Mouse (Mus musculus): Measurements from ENCODE around the gene Ankrd53. TPM values are rescaled to one million over a fixed set of nuclear protein-coding genes. Genes with fewer than 3 reads are reported as not detected.
"Not testable (repeated sequence)": the region's sequence is repeated elsewhere in the genome, so short reads cannot be mapped to it uniquely, and the experiment has no call there.

Ankrd53 gene
- polyA plus RNA-seq, 1 experiment from 2014 or later = not detected

DNA sequence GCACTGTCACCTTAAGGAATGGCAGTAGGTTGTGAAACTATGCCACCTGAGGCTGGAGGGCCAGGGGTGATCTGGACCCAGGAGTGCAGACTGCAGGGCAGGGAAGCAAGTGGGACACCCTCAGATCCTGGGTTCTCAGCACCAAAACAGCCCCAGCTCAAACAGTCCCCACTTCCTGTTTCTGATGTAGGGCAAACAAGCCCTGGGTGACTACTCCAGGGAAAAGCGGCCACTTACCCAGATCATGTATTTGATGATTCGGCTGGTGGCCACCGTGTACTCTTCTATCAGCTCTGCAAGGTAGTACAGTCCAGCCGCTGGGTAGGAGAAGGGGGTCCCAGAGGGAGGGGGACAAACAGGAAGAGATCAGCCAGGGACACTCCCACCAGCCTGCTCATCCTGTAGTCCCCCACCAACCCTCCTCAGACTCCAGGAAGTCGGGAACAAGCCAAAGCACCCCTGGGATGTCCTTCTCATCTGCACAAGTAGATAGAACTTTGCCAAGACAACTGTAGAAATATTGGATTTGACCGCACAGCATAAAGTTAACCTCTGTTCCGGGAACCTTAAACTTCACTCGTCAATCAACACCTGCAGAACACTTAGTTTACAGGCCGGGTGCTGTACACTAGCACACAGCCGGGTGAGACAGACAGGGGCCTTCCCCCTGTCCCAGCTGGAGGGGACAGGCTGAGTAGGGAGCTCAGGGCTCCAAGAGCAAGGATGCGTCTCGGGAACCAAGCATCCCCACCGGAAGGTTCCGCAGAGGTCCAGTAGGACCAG, 12.5 kb downstream of the Ankrd53 start:
- Histone ChIP-seq H3K4me3 (replicated peaks) (peak overlapping the region; percentile 93), H3K4me1 (replicated peaks) (peaks cover 11% of the 10 kb centered on the region), H3K27ac (peak overlapping the region; percentile 92), H3K9me3 (no peaks in the 10 kb centered on the region), H3K36me3 (peaks cover 6% of the 10 kb centered on the region; the same call in 1 of the 2 replicates), H3K4me2 (replicated peaks) (peak overlapping the region; percentile 82), H3K9ac (peak overlapping the region; percentile 98), H3K27me3 (replicated peaks) (no peaks in the 10 kb centered on the region)
- ATAC-seq = peak; percentile 57
- WGBS = 1% methylated on average over 14 of the region's 14 CpGs

DNA sequence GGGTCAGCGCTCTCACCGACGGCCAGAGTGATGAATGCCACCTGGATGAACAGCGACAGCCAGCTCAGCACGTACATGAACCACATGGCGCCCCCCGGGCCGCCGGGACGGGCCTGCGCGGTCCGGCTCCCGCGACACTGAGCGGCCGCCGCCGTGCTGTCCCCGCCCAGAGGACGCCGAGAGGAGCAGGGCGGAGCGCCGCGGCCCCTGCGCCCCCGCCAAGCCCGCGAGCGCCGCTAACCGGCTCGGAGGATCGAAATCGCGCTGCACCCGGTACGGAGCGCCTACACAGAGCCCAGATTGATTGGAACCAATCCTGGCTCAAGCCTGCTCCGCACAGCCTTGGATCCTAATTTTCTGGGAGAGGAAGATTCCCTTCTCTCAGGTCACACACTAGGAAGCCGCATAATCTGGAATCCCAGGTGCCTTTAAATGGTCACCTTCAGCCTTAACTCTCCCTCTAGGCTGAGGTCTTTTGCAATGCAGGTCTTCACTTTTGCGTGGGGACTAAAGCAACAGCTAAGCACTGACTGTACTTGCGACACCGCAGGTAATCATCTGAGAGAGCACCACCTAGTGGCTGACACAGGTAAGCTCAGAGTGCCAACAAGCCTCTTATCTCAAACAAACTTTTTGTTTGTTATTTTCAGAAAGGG, 13.3 kb downstream of the Ankrd53 start, which contains the start of gene Tex261:
TSS of gene Tex261 (minus strand) at position 176 of the 656 bp plus-strand sequence.
- Histone ChIP-seq H3K4me2 (replicated peaks) (peak within 1 kb of the TSS; percentile 82), H3K9me3 (no peaks in the 10 kb centered on the region), H3K36me3 (peaks cover 6% of the 10 kb centered on the region; the same call in 1 of the 2 replicates), H3K4me3 (replicated peaks) (peak within 1 kb of the TSS; percentile 93), H3K4me1 (replicated peaks) (peaks cover 11% of the 10 kb centered on the region), H3K27me3 (replicated peaks) (no peaks in the 10 kb centered on the region), H3K27ac (peak within 1 kb of the TSS; percentile 92), H3K9ac (peak within 1 kb of the TSS; percentile 98)
- peak; percentile 95 for ATAC-seq
- WGBS = under 1% methylated on average over 45 of the region's 45 CpGs

DNA sequence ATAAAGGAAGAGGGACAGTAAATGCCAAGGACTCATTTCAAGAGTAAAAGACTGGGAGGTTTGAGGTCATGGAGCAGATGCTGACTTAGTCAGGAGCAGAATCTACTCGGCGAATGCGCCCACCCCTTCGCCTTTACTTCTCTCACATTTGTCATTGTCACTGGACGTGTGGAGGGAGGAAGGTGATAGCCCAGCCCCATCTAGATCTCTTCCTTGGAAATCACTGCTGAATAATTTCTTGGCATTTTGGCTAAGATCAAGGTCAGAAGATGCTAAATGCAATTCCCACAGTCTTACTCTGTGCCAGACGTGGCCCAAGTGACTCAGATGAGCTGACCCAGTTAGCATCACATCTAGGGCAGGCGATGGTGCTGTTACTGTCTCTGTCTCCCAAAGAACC, 15.9 kb downstream of the Ankrd53 start:
- Histone ChIP-seq H3K4me2 (replicated peaks) (no peak overlapping the region), H3K27ac (no peak overlapping the region), H3K27me3 (replicated peaks) (no peaks in the 10 kb centered on the region), H3K9me3 (no peaks in the 10 kb centered on the region), H3K36me3 (0 out of 2 replicates have a peak, but pooled peaks cover 2% of the 10 kb centered on the region), H3K9ac (no peak overlapping the region), H3K4me1 (replicated peaks) (peaks cover 11% of the 10 kb centered on the region), H3K4me3 (replicated peaks) (no peak overlapping the region)
- WGBS = 86% methylated on average over 7 of the region's 7 CpGs
- ATAC-seq = no peak

DNA sequence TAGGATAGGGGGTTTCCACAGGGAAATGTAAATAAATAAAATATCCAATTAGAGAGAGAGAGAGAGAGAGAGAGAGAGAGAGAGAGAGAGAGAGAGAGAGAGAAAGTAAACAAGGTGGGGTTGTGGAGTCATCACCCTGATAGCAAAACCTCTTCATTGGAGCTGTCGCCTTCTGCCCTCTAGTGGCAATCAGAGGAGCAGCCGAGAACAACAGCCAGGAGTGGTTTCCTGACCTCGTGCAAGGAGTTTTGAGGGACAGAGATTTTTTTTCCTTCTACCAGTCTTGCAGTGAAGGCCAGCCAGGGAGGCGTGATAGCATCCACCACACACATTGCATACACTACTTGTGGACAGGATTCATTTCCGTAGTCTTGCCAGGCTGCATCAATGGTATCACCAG, 16.6 kb downstream of the Ankrd53 start:
- H3K36me3 ChIP-seq = no peaks in the 10 kb centered on the region
- H3K4me2 ChIP-seq (replicated peaks) = no peak overlapping the region
- no peak overlapping the region for H3K4me3 ChIP-seq (replicated peaks)
- WGBS = 11% methylated on average over 5 of the region's 5 CpGs
- H3K9me3 ChIP-seq = no peaks in the 10 kb centered on the region
- no peaks in the 10 kb centered on the region for H3K27me3 ChIP-seq (replicated peaks)
- peaks cover 9% of the 10 kb centered on the region for H3K4me1 ChIP-seq (replicated peaks)
- ATAC-seq = no peak
- no peak overlapping the region for H3K27ac ChIP-seq
- no peak overlapping the region for H3K9ac ChIP-seq

DNA sequence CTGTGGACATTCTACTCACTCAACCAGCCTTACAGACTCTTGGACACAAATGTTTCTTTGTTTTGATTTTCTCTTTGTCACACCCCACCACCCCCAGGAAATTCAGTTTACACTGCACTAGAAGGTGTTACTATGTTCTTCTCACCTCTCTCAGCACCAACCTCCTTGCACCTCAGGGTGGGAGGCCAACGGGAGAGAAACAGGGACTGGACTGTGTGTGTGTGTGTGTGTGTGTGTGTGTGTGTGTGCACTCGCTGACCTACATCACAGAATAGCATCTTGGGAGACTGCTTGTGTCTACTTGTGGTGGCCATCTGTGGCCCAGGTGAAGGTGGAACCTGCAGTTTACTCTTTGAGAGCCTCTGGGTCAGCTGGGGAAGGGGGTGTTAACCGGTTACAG, 24.0 kb downstream of the Ankrd53 start:
- ATAC-seq = no peak
- Histone ChIP-seq H3K4me2 (replicated peaks) (no peak overlapping the region), H3K4me1 (replicated peaks) (no peaks in the 10 kb centered on the region), H3K27ac (no peak overlapping the region), H3K9ac (no peak overlapping the region), H3K36me3 (no peaks in the 10 kb centered on the region), H3K9me3 (no peaks in the 10 kb centered on the region), H3K4me3 (replicated peaks) (no peak overlapping the region), H3K27me3 (replicated peaks) (no peaks in the 10 kb centered on the region)
- WGBS = 73% methylated on average over 3 of the region's 3 CpGs

DNA sequence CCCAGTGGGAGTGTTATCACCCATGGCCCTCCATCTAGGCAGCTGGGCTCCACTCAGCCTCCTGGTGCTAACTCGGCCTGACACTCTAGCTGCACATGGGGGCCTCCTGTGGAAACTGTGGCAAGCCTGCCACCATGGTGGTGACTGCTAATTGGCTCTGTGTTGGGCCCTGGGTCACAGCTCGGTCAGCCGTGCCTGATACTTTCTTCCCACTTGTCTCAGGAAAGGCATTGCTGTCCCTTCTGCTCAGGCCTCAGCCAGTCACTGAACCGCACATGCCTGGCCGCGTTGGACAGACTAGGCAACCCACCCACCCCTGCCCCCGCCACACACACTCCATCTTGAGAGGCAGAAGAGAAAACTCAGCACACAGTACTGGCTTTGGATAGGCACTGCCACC, 26.1 kb downstream of the Ankrd53 start:
- H3K9me3 ChIP-seq = no peaks in the 10 kb centered on the region
- ATAC-seq = no peak
- H3K27me3 ChIP-seq (replicated peaks) = no peaks in the 10 kb centered on the region
- H3K4me2 ChIP-seq (replicated peaks) = no peak overlapping the region
- H3K9ac ChIP-seq = no peak overlapping the region
- H3K4me1 ChIP-seq (replicated peaks) = no peaks in the 10 kb centered on the region
- H3K4me3 ChIP-seq (replicated peaks) = no peak overlapping the region
- H3K27ac ChIP-seq = no peak overlapping the region
- WGBS = 78% methylated on average over 7 of the region's 7 CpGs
- H3K36me3 ChIP-seq = no peaks in the 10 kb centered on the region

DNA sequence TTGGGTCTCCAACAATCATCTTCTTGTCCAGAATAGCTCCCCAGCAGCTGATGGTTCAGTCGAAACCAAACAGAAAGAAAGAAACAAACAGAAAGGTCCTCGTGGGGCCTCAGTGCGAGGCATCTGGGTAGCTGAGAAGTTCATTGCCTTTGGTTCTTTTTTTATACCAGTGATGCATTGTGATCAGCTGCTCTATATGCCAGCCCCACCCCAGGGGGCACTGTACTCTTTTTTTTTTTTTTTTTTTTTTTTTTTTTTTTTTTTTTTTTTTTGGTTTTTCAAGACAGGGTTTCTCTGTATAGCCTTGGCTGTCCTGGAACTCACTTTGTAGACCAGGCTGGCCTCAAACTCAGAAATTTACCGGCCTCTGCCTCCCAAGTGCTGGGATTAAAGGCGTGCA, 28.1 kb downstream of the Ankrd53 start:
- H3K4me3 ChIP-seq (replicated peaks); ATAC-seq; H3K4me2 ChIP-seq (replicated peaks); H3K36me3 ChIP-seq; H3K4me1 ChIP-seq (replicated peaks); H3K27me3 ChIP-seq (replicated peaks); H3K27ac ChIP-seq; H3K9me3 ChIP-seq; H3K9ac ChIP-seq: not testable (repeated sequence)
- WGBS = 79% methylated on average over 5 of the region's 5 CpGs

DNA sequence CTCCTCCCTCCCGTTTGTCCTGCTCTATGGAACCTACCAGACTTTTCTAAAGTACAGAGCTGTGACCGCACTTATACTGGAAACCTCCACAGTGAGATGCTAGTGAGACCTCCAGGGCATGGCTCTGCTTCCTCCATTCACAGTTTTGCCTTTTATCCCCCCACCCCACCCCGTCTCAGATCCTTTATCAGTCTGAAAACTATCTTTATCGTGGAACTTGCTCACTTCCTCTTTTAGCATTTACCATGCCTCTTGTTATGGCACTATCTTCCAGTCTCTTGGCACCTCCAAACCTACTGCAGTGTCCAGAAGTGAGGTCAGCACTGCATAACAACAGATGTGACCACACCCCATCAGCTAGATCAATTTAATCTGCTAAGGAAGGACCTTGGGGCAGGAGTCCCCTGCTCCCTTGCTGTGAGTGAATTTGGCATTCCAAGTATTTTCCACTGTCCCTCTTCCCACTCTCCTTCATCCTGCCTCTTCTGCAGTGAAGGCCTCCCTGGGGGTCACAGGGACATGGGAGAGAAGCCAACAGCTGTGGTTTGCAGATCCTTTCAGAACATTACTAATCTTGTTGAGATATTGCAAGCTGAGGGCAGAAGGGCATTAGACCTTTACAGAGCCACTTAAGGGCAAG, 28.9 kb downstream of the Ankrd53 start:
- Histone ChIP-seq H3K36me3 (no peaks in the 10 kb centered on the region), H3K27me3 (replicated peaks) (no peaks in the 10 kb centered on the region)

DNA sequence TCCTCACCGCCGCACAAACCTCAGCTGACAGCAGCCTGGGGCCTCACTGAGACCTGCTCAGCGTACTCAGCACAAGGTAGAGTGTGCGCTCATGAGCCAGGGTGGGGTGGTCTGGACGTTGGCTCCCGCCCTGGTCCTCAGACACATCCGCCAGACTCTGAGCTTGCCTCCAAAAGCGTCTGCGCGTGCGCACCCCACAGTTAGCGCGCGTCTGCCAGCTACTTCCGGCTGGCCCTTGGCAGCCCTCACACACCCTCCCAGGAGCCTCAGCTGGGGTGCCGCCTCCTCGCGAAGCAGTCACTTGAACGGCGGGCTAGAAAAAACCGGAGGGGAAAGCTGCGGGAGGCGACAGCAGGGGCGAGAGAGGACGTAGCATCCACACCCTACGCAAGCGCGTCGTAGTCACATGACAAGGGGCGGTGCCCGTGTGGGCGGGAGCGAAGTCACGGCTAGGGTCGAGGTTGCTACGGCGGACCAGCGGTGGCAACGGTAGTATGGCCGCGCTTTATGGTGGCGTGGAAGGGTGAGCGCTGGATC, 32.4 kb downstream of the Ankrd53 start, which contains the start of gene Nagk:
TSS of gene Nagk (plus strand) at position 223 of the 537 bp plus-strand sequence.
- Histone ChIP-seq H3K4me1 (replicated peaks) (peaks cover 9% of the 10 kb centered on the region), H3K9me3 (no peaks in the 10 kb centered on the region), H3K4me3 (replicated peaks) (peak within 1 kb of the TSS; percentile 82), H3K27me3 (replicated peaks) (no peaks in the 10 kb centered on the region), H3K27ac (peak within 1 kb of the TSS; percentile 97), H3K36me3 (no peaks in the 10 kb centered on the region), H3K4me2 (replicated peaks) (peak within 1 kb of the TSS; percentile 92), H3K9ac (peak within 1 kb of the TSS; percentile 83)
- peak; percentile 95 for ATAC-seq
- WGBS = under 1% methylated on average over 43 of the region's 43 CpGs

More for the DNA sequence above, 28.9 kb downstream of the Ankrd53 start:
- no peak for ATAC-seq
- Histone ChIP-seq H3K9me3 (no peaks in the 10 kb centered on the region), H3K9ac (no peak overlapping the region), H3K27ac (no peak overlapping the region), H3K4me3 (replicated peaks) (no peak overlapping the region), H3K4me2 (replicated peaks) (no peak overlapping the region), H3K4me1 (replicated peaks) (peaks cover 4% of the 10 kb centered on the region)
- 55% methylated on average over 4 of the region's 4 CpGs for WGBS

DNA sequence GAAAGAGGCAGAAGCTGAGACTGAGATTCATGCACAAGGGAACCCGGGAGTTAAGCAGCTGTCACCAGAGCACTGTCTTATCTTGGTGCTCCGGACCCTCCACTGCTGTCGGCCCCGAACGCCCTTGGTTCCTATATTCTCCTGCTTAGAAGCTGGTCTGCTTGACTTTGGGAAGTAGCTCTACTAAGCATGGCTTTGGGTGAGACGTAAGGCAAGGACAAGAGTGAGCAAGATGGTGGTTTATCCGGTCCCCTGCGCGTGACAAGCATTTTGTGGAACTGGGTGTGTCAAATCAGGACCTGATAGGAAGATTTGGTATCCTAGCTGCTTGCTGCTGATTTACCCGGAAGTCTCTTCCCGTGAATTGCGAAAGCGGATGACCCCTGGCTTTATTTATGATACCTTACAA, 33.1 kb downstream of the Ankrd53 start:
- 5% methylated on average over 13 of the region's 13 CpGs for WGBS
- H3K9me3 ChIP-seq = no peaks in the 10 kb centered on the region
- H3K27me3 ChIP-seq (replicated peaks) = no peaks in the 10 kb centered on the region
- H3K9ac ChIP-seq = peak overlapping the region; percentile 83
- H3K4me3 ChIP-seq (replicated peaks) = peak overlapping the region; percentile 82
- peak overlapping the region; percentile 92 for H3K4me2 ChIP-seq (replicated peaks)
- ATAC-seq = peak; percentile 59
- peaks cover 9% of the 10 kb centered on the region for H3K4me1 ChIP-seq (replicated peaks)
- peak overlapping the region; percentile 97 for H3K27ac ChIP-seq
- peaks cover 5% of the 10 kb centered on the region for H3K36me3 ChIP-seq

DNA sequence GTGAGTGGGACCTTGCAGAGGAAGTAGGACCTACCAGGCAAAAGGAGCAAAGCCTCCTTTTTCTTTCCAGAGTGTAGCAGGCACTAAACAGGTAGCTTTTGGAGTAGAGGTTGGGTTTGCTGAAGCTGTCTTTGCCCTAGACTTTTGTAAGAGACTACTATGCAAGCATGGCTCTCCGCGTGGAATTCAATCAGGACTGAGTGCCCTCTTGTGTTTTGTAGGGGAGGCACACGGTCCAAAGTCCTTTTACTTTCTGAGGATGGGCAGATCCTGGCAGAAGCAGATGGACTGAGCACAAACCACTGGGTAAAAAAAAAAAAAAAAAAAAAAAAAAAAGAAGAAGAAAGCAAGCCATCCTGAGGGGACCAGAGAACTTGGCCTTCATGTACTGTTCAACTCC, 34.2 kb downstream of the Ankrd53 start:
- Histone ChIP-seq H3K9ac (no peak overlapping the region), H3K4me1 (replicated peaks) (peaks cover 9% of the 10 kb centered on the region), H3K27ac (no peak overlapping the region), H3K4me3 (replicated peaks) (no peak overlapping the region), H3K27me3 (replicated peaks) (no peaks in the 10 kb centered on the region), H3K4me2 (replicated peaks) (peak overlapping the region; percentile 14; the same call in 1 of the 2 replicates), H3K9me3 (no peaks in the 10 kb centered on the region), H3K36me3 (peaks cover 14% of the 10 kb centered on the region)
- whole genome bisulfite sequencing = 50% methylated on average over 3 of the region's 3 CpGs
- ATAC-seq = no peak

DNA sequence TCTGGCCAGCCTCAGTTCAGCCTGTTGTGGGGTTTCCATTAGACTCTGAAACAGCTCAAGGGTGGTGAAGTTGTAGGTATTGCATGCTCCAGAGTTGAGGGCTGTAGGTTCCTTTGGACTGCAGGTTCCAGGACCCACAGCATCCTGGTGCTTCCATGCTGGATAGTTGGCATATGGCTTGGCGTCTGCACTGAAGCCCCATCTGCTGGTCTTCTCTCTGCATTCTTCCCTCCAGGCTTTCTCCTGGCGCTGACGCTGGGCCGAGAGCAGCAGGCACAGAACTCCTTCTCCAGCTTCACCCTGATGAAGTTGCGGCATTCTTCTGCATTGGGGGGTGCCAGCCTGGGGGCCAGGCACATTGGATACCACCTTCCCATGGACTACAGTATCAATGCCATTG, 39.6 kb downstream of the Ankrd53 start:
- no peak overlapping the region for H3K4me3 ChIP-seq (replicated peaks)
- 92% methylated on average over 5 of the region's 5 CpGs for WGBS
- H3K36me3 ChIP-seq = peaks cover 14% of the 10 kb centered on the region
- H3K9me3 ChIP-seq = no peaks in the 10 kb centered on the region
- H3K4me1 ChIP-seq (replicated peaks) = 0 out of 2 replicates have a peak, but pooled peaks cover 1% of the 10 kb centered on the region
- no peaks in the 10 kb centered on the region for H3K27me3 ChIP-seq (replicated peaks)
- no peak overlapping the region for H3K4me2 ChIP-seq (replicated peaks)
- no peak overlapping the region for H3K9ac ChIP-seq
- no peak overlapping the region for H3K27ac ChIP-seq
- no peak for ATAC-seq

Data from intestine, embryonic 15.5 days (tissue).